Mouse (Mus musculus) thymus, adult 2 months (tissue): ENCODE results near the gene 0610009B22Rik.

ENCODE experiments used
- CTCF ChIP-seq: fragments of 200-500 bp; IDR thresholded peaks from 2 replicates; pipeline ENCODE4 v1.5.1; 2012; ENCODE audit warnings: mild to moderate bottlenecking, control low read depth, low read length, moderate library complexity, borderline replicate concordance; ENCODE audit not compliant: control insufficient read depth, poor library complexity, insufficient read depth; ENCODE audit errors: extremely low read depth
- POLR2A ChIP-seq: fragments of 200-500 bp; IDR thresholded peaks from 2 replicates; pipeline ENCODE4 v1.6.1; 2012; ENCODE audit warnings: mild to moderate bottlenecking, low read length, control low read depth, moderate library complexity; ENCODE audit not compliant: control insufficient read depth, poor library complexity, insufficient read depth; ENCODE audit errors: extremely low read depth

- TF ChIP-seq CTCF (no peak), POLR2A (no peak)
These were observed 47.9 kb downstream of the 0610009B22Rik start for GRCm38 (mm10) chr11:51640748-51641147.
